Mouse (Mus musculus) thymus, adult 2 months (tissue): Measurements from ENCODE around the gene Iars2.

Source experiments
- CTCF ChIP-seq: fragments of 200-500 bp; IDR thresholded peaks from 2 replicates; pipeline ENCODE4 v1.5.1; 2012; ENCODE audit warnings: mild to moderate bottlenecking, control low read depth, low read length, moderate library complexity, borderline replicate concordance; ENCODE audit not compliant: control insufficient read depth, poor library complexity, insufficient read depth; ENCODE audit errors: extremely low read depth
- POLR2A ChIP-seq: fragments of 200-500 bp; IDR thresholded peaks from 2 replicates; pipeline ENCODE4 v1.6.1; 2012; ENCODE audit warnings: mild to moderate bottlenecking, low read length, control low read depth, moderate library complexity; ENCODE audit not compliant: control insufficient read depth, poor library complexity, insufficient read depth; ENCODE audit errors: extremely low read depth

DNA sequence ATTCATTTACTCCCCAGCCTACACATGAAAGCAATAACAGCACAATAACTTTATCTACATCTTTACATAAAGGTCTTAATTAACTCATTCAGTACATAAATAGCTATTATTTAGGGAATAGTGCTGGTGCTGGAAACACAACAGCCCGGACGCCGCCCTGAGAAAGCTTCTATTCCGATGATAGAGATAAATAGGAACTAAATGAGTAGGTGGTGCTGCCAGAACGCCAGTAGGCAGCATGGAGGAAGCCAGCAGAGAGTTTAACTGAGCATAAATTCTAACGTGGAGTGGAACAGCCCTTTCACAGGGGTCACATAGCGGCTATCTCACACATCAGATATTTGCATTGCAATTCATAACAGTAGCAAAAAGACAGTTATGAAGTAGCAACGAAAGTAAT lies 86.2 kb downstream of the Iars2 start:
- TF ChIP-seq CTCF (no peak), POLR2A (no peak)
